Mouse (Mus musculus) kidney, embryonic 15.5 days (tissue): ENCODE results near the gene Mprip. TPM values are rescaled to one million over a fixed set of nuclear protein-coding genes. Genes with fewer than 3 reads are reported as not detected.

Experiments used
- ATAC-seq: fragments of 200-750 bp; cut with Nextera tagmentation; replicated peaks from 2 replicates; pipeline ENCODE4 v1.8.0; 2017; ENCODE audit warnings: moderate TSS enrichment; ENCODE audit not compliant: low FRiP score
- H3K27ac ChIP-seq: fragments of 300-500 bp; sonication (generic); 2 replicates; pipeline ENCODE4 v1.5.1; 2015; ENCODE audit warnings: mild to moderate bottlenecking, inconsistent platforms
- H3K27me3 ChIP-seq: fragments of 300-500 bp; sonication (generic); 2 replicates; pipeline ENCODE4 v1.6.1; 2015; ENCODE audit warnings: inconsistent platforms
- H3K36me3 ChIP-seq: fragments of 300-500 bp; sonication (generic); 2 replicates; pipeline ENCODE4 v1.6.1; 2015; ENCODE audit warnings: inconsistent platforms
- H3K4me1 ChIP-seq: fragments of 300-500 bp; sonication (generic); 2 replicates; pipeline ENCODE4 v1.6.1; 2015; ENCODE audit warnings: inconsistent platforms
- H3K4me2 ChIP-seq: fragments of 300-500 bp; sonication (generic); 2 replicates; pipeline ENCODE4 v1.6.1; 2015; ENCODE audit warnings: moderate library complexity, mild to moderate bottlenecking, inconsistent platforms
- H3K4me3 ChIP-seq: fragments of 300-500 bp; sonication (generic); replicated peaks from 2 replicates; pipeline ENCODE4 v1.5.1; 2015; ENCODE audit warnings: mild to moderate bottlenecking, inconsistent platforms
- H3K9ac ChIP-seq: fragments of 300-500 bp; sonication (generic); 2 replicates; pipeline ENCODE4 v1.6.1; 2015; ENCODE audit warnings: mild to moderate bottlenecking, inconsistent platforms
- H3K9me3 ChIP-seq: fragments of 300-500 bp; sonication (generic); replicated peaks from 2 replicates; pipeline ENCODE4 v1.6.1; 2016; ENCODE audit warnings: inconsistent platforms
- WGBS: fragments of 180-500 bp; shearing (Covaris S2); methylation state at CpG from one replicate; pipeline ENCODE4 v1.1.7; 2015; ENCODE audit warnings: mixed read lengths; 5-methylcytosine and 5-hydroxymethylcytosine counted together
- polyA plus RNA-seq: library from polyadenylated mRNA; unstranded; fragments of >200 nt; fragmentation: Nextera tagmentation; extraction: Ambion mirVana; gene quantifications from 2 replicates; pipeline ENCODE4 v1.2.1, GENCODE M21; 2015

Gene Mprip
- polyA plus RNA-seq, 1 experiment from 2014 or later: 46.7 TPM

- WGBS: 92% methylated on average over 2 of the region's 2 CpGs
- Histone ChIP-seq H3K9ac (no peak overlapping the region), H3K9me3 (no peaks in the 10 kb centered on the region), H3K4me3 (no peak overlapping the region), H3K27ac (no peak overlapping the region), H3K27me3 (no peaks in the 10 kb centered on the region), H3K36me3 (peaks cover 88% of the 10 kb centered on the region), H3K4me2 (no peak overlapping the region), H3K4me1 (no peaks in the 10 kb centered on the region)
- no peak for ATAC-seq
Observed at GRCm38 (mm10) chr11:59746614-59747013, 85.5 kb downstream of the Mprip start.

GRCm38 (mm10) chr11:59749050-59749449 is 87.9 kb downstream of the Mprip start:
- Histone ChIP-seq H3K9me3 (no peaks in the 10 kb centered on the region), H3K4me3 (no peak overlapping the region), H3K9ac (no peak overlapping the region), H3K4me1 (no peaks in the 10 kb centered on the region), H3K4me2 (no peak overlapping the region), H3K27ac (no peak overlapping the region), H3K27me3 (no peaks in the 10 kb centered on the region), H3K36me3 (peaks cover 88% of the 10 kb centered on the region)
- ATAC-seq: no peak
- 93% methylated on average over 3 of the region's 3 CpGs for WGBS

GRCm38 (mm10) chr11:59754504-59754903 is 93.4 kb downstream of the Mprip start:
- Histone ChIP-seq H3K4me3 (no peak overlapping the region), H3K4me2 (no peak overlapping the region), H3K27ac (no peak overlapping the region), H3K9me3 (no peaks in the 10 kb centered on the region), H3K9ac (no peak overlapping the region), H3K4me1 (no peaks in the 10 kb centered on the region), H3K27me3 (no peaks in the 10 kb centered on the region), H3K36me3 (peaks cover 100% of the 10 kb centered on the region)
- ATAC-seq: no peak
- 93% methylated on average over 6 of the region's 6 CpGs for WGBS

- H3K9ac ChIP-seq: no peak overlapping the region
- ATAC-seq: no peak
- H3K27me3 ChIP-seq: no peaks in the 10 kb centered on the region
- H3K4me2 ChIP-seq: no peak overlapping the region
- H3K27ac ChIP-seq: no peak overlapping the region
- 89% methylated on average over 4 of the region's 4 CpGs for WGBS
- H3K4me1 ChIP-seq: no peaks in the 10 kb centered on the region
- H3K9me3 ChIP-seq: no peaks in the 10 kb centered on the region
- peaks cover 100% of the 10 kb centered on the region for H3K36me3 ChIP-seq
- H3K4me3 ChIP-seq: no peak overlapping the region
Observed at GRCm38 (mm10) chr11:59756351-59756750, 95.2 kb downstream of the Mprip start.

- no peaks in the 10 kb centered on the region for H3K4me1 ChIP-seq
- no peaks in the 10 kb centered on the region for H3K27me3 ChIP-seq
- no peak overlapping the region for H3K9ac ChIP-seq
- H3K9me3 ChIP-seq: no peaks in the 10 kb centered on the region
- H3K36me3 ChIP-seq: peaks cover 97% of the 10 kb centered on the region
- 88% methylated on average over 9 of the region's 9 CpGs for WGBS
- H3K4me2 ChIP-seq: no peak overlapping the region
- H3K27ac ChIP-seq: no peak overlapping the region
- ATAC-seq: no peak
- H3K4me3 ChIP-seq: no peak overlapping the region
Observed at GRCm38 (mm10) chr11:59758191-59758985, 97.3 kb downstream of the Mprip start.

- no peak overlapping the region for H3K4me3 ChIP-seq
- peaks cover 97% of the 10 kb centered on the region for H3K36me3 ChIP-seq
- ATAC-seq: no peak
- H3K9ac ChIP-seq: no peak overlapping the region
- H3K4me2 ChIP-seq: no peak overlapping the region
- no peaks in the 10 kb centered on the region for H3K9me3 ChIP-seq
- no peaks in the 10 kb centered on the region for H3K4me1 ChIP-seq
- 83% methylated on average over 4 of the region's 4 CpGs for WGBS
- no peaks in the 10 kb centered on the region for H3K27me3 ChIP-seq
- H3K27ac ChIP-seq: no peak overlapping the region
Observed at GRCm38 (mm10) chr11:59759178-59759577, 98.1 kb downstream of the Mprip start.

- 75% methylated on average over 2 of the region's 2 CpGs for WGBS
- Histone ChIP-seq H3K4me2 (no peak overlapping the region), H3K9ac (no peak overlapping the region), H3K27ac (no peak overlapping the region), H3K9me3 (no peaks in the 10 kb centered on the region), H3K4me1 (no peaks in the 10 kb centered on the region), H3K27me3 (no peaks in the 10 kb centered on the region), H3K36me3 (peaks cover 97% of the 10 kb centered on the region), H3K4me3 (no peak overlapping the region)
- no peak for ATAC-seq
Observed at GRCm38 (mm10) chr11:59759626-59760025, 98.5 kb downstream of the Mprip start.

- Histone ChIP-seq H3K36me3 (peaks cover 97% of the 10 kb centered on the region), H3K4me2 (no peak overlapping the region), H3K4me1 (no peaks in the 10 kb centered on the region), H3K27ac (no peak overlapping the region), H3K9ac (no peak overlapping the region), H3K27me3 (no peaks in the 10 kb centered on the region), H3K4me3 (no peak overlapping the region), H3K9me3 (no peaks in the 10 kb centered on the region)
- 93% methylated on average over 6 of the region's 6 CpGs for WGBS
- ATAC-seq: no peak
Observed at GRCm38 (mm10) chr11:59760796-59761195, 99.7 kb downstream of the Mprip start.

- Histone ChIP-seq H3K27me3 (no peaks in the 10 kb centered on the region), H3K36me3 (peaks cover 100% of the 10 kb centered on the region), H3K4me2 (no peak overlapping the region), H3K4me1 (no peaks in the 10 kb centered on the region), H3K27ac (no peak overlapping the region), H3K4me3 (no peak overlapping the region), H3K9me3 (no peaks in the 10 kb centered on the region), H3K9ac (no peak overlapping the region)
- ATAC-seq: no peak
- 83% methylated on average over 2 of the region's 2 CpGs for WGBS
Observed at GRCm38 (mm10) chr11:59769307-59769706, 108.2 kb downstream of the Mprip start.

GRCm38 (mm10) chr11:59769738-59770137 is 108.6 kb downstream of the Mprip start:
- H3K27ac ChIP-seq: no peak overlapping the region
- no peak for ATAC-seq
- no peak overlapping the region for H3K4me3 ChIP-seq
- no peaks in the 10 kb centered on the region for H3K4me1 ChIP-seq
- no peaks in the 10 kb centered on the region for H3K27me3 ChIP-seq
- H3K9me3 ChIP-seq: no peaks in the 10 kb centered on the region
- WGBS: 82% methylated on average over 6 of the region's 6 CpGs
- H3K9ac ChIP-seq: no peak overlapping the region
- H3K4me2 ChIP-seq: no peak overlapping the region
- H3K36me3 ChIP-seq: peaks cover 100% of the 10 kb centered on the region

GRCm38 (mm10) chr11:59770753-59771152 is 109.6 kb downstream of the Mprip start:
- Histone ChIP-seq H3K4me3 (no peak overlapping the region), H3K27me3 (no peaks in the 10 kb centered on the region), H3K27ac (no peak overlapping the region), H3K9me3 (no peaks in the 10 kb centered on the region), H3K36me3 (peaks cover 100% of the 10 kb centered on the region), H3K9ac (no peak overlapping the region), H3K4me2 (no peak overlapping the region), H3K4me1 (no peaks in the 10 kb centered on the region)
- no peak for ATAC-seq
- WGBS: 89% methylated on average over 7 of the region's 7 CpGs

- Histone ChIP-seq H3K9me3 (no peaks in the 10 kb centered on the region), H3K4me2 (no peak overlapping the region), H3K27me3 (no peaks in the 10 kb centered on the region), H3K36me3 (peaks cover 100% of the 10 kb centered on the region), H3K4me3 (no peak overlapping the region), H3K9ac (no peak overlapping the region), H3K4me1 (no peaks in the 10 kb centered on the region), H3K27ac (no peak overlapping the region)
- ATAC-seq: no peak
- WGBS: 79% methylated on average over 2 of the region's 2 CpGs
Observed at GRCm38 (mm10) chr11:59772291-59772690, 111.2 kb downstream of the Mprip start.

GRCm38 (mm10) chr11:59772902-59773301 is 111.8 kb downstream of the Mprip start:
- no peak for ATAC-seq
- peaks cover 99% of the 10 kb centered on the region for H3K36me3 ChIP-seq
- no peak overlapping the region for H3K4me3 ChIP-seq
- no peaks in the 10 kb centered on the region for H3K27me3 ChIP-seq
- H3K9me3 ChIP-seq: no peaks in the 10 kb centered on the region
- no peak overlapping the region for H3K27ac ChIP-seq
- no peak overlapping the region for H3K9ac ChIP-seq
- no peaks in the 10 kb centered on the region for H3K4me1 ChIP-seq
- H3K4me2 ChIP-seq: no peak overlapping the region
- 87% methylated on average over 4 of the region's 4 CpGs for WGBS
